Mouse (Mus musculus): ENCODE results near the gene Ttll9.

DNA sequence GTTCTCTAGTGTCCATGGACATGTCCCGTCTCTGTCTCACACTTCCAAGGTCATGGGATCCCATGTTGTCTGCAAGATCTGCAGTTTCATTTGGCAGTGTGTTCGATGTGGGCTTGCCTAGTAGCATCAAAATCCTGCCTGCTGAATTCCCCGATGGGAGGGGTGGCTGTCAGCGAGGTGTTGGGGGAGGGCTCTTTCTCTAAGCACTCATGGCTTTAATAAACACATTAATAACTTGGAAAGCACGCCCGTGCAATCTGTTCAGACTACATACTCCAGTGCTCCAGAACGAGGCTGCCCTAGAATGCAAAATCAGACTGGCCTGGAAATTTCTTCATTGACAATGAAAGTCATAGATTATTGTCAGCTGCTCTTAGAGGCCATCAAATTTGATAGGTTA lies 15.2 kb upstream of the Ttll9 start:
- TF ChIP-seq POLR2A (IDR thresholded peaks at IDR 0.05; ENCODE audit: borderline replicate concordance, extremely low read depth, insufficient read depth, insufficient read length, poor library complexity, severe bottlenecking): no peak
- no peak for TF ChIP-seq CTCF (IDR thresholded peaks at IDR 0.05; ENCODE audit: borderline replicate concordance, extremely low read depth, insufficient read depth, insufficient read length)

Data from brain, embryonic 14.5 days (tissue).